Mouse (Mus musculus) embryonic facial prominence, embryonic 13.5 days (tissue): ENCODE data around the gene Tet1. TPM values are rescaled to one million over a fixed set of nuclear protein-coding genes. Genes with fewer than 3 reads are reported as not detected.
A peak's percentile ranks its signal among the peaks of the same experiment; 100 is the strongest.

Experiments
- ATAC-seq: fragments of 200-750 bp; cut with Nextera tagmentation; 2 replicates; pipeline ENCODE4 v1.8.0; 2017; ENCODE audit warnings: low read depth; ENCODE audit not compliant: insufficient number of reproducible peaks, insufficient read depth, low FRiP score, low TSS enrichment
- H3K27ac ChIP-seq: fragments of 300-500 bp; sonication (generic); 2 replicates; pipeline ENCODE4 v1.5.1; 2015; ENCODE audit warnings: moderate library complexity, mild to moderate bottlenecking, inconsistent platforms
- H3K27me3 ChIP-seq: fragments of 300-500 bp; sonication (generic); 2 replicates; pipeline ENCODE4 v1.6.1; 2015; ENCODE audit warnings: mild to moderate bottlenecking, inconsistent platforms
- H3K36me3 ChIP-seq: fragments of 300-500 bp; sonication (generic); 2 replicates; pipeline ENCODE4 v1.6.1; 2015; ENCODE audit warnings: mild to moderate bottlenecking, inconsistent platforms
- H3K4me1 ChIP-seq: fragments of 300-500 bp; sonication (generic); 2 replicates; pipeline ENCODE4 v1.6.1; 2015; ENCODE audit warnings: inconsistent platforms
- H3K4me2 ChIP-seq: fragments of 300-500 bp; sonication (generic); 2 replicates; pipeline ENCODE4 v1.6.1; 2015; ENCODE audit warnings: moderate library complexity, mild to moderate bottlenecking, inconsistent platforms
- H3K4me3 ChIP-seq: fragments of 300-500 bp; sonication (generic); 2 replicates; pipeline ENCODE4 v1.5.1; 2015; ENCODE audit warnings: mild to moderate bottlenecking, inconsistent platforms
- H3K9ac ChIP-seq: fragments of 300-500 bp; sonication (generic); 2 replicates; pipeline ENCODE4 v1.6.1; 2015; ENCODE audit warnings: mild to moderate bottlenecking, inconsistent platforms
- H3K9me3 ChIP-seq: fragments of 300-500 bp; sonication (generic); 2 replicates; pipeline ENCODE4 v1.6.1; 2016; ENCODE audit warnings: inconsistent platforms
- WGBS: fragments of 180-500 bp; shearing (Covaris S2); methylation state at CpG from one replicate; pipeline ENCODE4 v1.1.7; 2015; ENCODE audit warnings: mixed read lengths; 5-methylcytosine and 5-hydroxymethylcytosine counted together
- polyA plus RNA-seq: library from polyadenylated mRNA; unstranded; fragments of >200 nt; fragmentation: Nextera tagmentation; extraction: Ambion mirVana; gene quantifications from 2 replicates; pipeline ENCODE4 v1.2.1, GENCODE M21; 2015

Tet1 gene
- polyA plus RNA-seq, 1 experiment from 2014 or later: 30.4 TPM

DNA sequence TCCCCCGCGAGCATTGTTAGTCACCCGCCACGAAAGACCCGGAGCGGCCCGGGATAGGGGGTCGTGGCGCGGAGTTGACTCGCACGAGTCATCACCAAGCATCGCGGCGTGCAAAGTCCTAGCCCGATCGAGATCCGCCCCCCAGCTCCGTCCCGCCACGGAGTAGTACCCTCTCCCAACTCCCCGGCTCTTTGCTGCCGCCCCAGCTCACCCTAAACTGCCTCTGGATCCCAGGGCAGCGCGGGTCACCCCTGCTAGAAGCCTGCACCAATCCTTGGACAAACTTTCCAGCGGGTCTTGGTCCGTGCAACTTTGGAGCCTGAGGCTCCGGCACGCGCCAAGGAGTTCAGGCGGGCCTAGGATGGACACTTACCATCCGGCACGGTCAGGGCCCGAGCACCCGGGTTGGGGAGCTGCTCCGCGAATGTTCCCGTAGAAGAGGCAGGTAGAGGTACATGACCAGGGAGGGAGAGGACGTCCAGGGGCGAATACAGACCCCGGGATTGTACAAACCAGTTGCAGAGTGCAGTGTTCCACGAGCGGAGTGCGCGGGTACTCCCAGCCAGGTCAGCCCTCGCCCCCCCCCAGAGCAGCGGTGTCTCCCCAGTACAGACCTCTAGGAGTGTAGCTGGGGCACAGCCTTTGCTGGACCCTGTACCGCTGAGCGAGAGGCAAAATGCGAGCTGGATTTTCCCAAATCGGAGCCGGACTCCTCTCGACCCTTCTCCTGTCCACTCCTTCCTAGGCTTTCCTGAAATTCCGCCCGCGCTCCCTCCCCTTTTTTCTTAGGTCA, 21.8 kb downstream of the Tet1 start:
- no peaks in the 10 kb centered on the region; the same call in none of the 2 replicates for H3K4me1 ChIP-seq
- peak; percentile 79 for ATAC-seq
- H3K27me3 ChIP-seq: 0 out of 2 replicates have a peak, but pooled peaks cover 5% of the 10 kb centered on the region
- under 1% methylated on average over 56 of the region's 56 CpGs for WGBS
- peak overlapping the region; percentile 74 for H3K9ac ChIP-seq
- H3K4me3 ChIP-seq: peak overlapping the region; percentile 62
- H3K4me2 ChIP-seq: peak overlapping the region; percentile 86
- H3K36me3 ChIP-seq: no peaks in the 10 kb centered on the region
- H3K9me3 ChIP-seq: no peaks in the 10 kb centered on the region
- H3K27ac ChIP-seq: peak overlapping the region; percentile 55

DNA sequence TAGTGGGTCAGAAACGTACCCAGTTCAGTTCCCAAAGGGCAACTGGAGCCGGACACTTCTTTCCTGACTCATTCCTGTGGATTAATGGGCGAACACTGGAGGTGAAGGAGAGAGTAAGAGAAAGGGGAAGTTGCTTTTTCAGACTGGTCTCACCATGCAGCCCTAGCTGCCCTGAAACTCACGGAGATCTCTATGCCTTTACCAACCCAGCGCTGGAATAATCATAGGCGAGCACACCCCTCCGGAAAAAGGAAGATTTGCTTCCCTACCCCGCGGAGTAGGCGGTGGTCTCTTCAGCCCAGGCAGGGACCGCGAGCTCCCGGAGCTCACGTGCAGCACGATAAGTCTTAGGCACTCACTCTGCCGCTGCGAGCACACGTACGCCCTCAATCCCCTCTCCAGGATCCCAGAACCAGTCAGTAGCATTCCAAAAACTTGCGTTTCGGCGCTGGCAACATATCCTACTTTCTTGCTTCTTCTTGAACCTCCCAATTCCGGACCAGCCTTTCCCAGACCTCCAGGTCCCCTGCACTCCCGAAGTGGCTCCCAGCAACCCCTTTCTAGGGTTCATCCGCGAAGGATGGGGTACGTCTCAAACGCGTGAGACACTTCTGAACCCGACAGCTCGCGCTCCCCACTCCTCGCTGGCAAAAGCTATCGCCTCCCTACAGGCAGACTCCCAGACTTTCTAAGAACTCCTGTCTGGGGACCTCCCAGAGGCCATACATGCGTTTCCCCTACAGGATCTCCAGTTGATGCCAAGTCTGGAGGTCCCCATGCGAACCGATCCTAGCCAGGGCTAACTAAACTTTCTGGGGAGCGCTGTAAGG, 22.6 kb downstream of the Tet1 start:
- Histone ChIP-seq H3K9me3 (no peaks in the 10 kb centered on the region), H3K4me3 (peak overlapping the region; percentile 62), H3K9ac (peak overlapping the region; percentile 74), H3K4me2 (peak overlapping the region; percentile 86), H3K4me1 (no peaks in the 10 kb centered on the region; the same call in none of the 2 replicates), H3K27me3 (0 out of 2 replicates have a peak, but pooled peaks cover 5% of the 10 kb centered on the region), H3K27ac (peak overlapping the region; percentile 55), H3K36me3 (no peaks in the 10 kb centered on the region)
- ATAC-seq: peak; percentile 27; the same call in 1 of the 2 replicates
- under 1% methylated on average over 38 of the region's 38 CpGs for WGBS

DNA sequence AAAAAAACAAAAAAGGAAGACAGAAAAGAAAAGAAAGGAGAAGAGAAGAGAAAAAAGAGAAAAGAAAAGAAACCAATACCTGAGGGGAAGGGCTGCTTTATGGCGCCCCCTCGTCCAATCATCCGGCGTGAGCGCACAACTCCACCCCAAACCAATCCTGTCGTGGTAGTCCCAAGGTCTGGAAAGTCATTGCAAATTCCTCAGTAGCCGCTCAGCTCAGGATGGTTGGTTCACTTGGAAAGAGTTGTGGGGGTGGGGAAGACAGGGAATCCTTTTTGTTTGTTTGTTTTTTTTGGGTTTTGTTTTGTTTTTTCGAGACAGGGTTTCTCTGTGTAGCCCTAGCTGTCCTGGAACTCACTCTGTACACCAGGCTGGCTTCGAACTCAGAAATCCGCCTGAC, 23.3 kb downstream of the Tet1 start:
- no peak for ATAC-seq
- WGBS: 26% methylated on average over 10 of the region's 10 CpGs

DNA sequence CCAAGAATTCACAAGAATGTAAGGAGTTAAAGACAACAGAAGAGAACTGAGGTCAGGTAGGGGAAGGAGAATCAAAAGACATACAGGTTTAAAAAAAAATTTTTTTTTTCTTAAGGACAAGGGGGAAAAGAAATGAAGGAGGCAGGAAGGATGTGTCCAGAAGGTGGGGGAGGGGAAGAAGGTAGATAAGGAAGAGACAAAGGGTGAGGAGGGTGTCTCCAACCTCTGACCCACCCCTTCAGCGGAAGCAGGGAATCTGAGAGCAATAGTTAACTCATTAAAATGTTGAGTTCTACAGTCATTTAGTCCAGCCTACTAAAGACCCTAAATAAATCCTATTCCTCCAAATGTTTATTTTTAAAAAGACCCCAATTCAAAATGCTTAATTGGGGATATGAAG, 24.3 kb downstream of the Tet1 start:
- Histone ChIP-seq H3K9me3 (no peaks in the 10 kb centered on the region), H3K27ac (no peak overlapping the region), H3K4me3 (no peak overlapping the region), H3K9ac (no peak overlapping the region), H3K4me1 (no peaks in the 10 kb centered on the region; the same call in none of the 2 replicates), H3K27me3 (0 out of 2 replicates have a peak, but pooled peaks cover 5% of the 10 kb centered on the region), H3K4me2 (no peak overlapping the region), H3K36me3 (peaks cover 4% of the 10 kb centered on the region)
- WGBS: 53% methylated on average over 1 of the region's 1 CpGs
- ATAC-seq: no peak

More for the DNA sequence above, 23.3 kb downstream of the Tet1 start:
- no peak overlapping the region for H3K27ac ChIP-seq
- no peaks in the 10 kb centered on the region for H3K36me3 ChIP-seq
- H3K9me3 ChIP-seq: no peaks in the 10 kb centered on the region
- 0 out of 2 replicates have a peak, but pooled peaks cover 5% of the 10 kb centered on the region for H3K27me3 ChIP-seq
- no peaks in the 10 kb centered on the region; the same call in none of the 2 replicates for H3K4me1 ChIP-seq
- H3K9ac ChIP-seq: no peak overlapping the region
- H3K4me3 ChIP-seq: peak overlapping the region; percentile 62
- peak overlapping the region; percentile 86 for H3K4me2 ChIP-seq

DNA sequence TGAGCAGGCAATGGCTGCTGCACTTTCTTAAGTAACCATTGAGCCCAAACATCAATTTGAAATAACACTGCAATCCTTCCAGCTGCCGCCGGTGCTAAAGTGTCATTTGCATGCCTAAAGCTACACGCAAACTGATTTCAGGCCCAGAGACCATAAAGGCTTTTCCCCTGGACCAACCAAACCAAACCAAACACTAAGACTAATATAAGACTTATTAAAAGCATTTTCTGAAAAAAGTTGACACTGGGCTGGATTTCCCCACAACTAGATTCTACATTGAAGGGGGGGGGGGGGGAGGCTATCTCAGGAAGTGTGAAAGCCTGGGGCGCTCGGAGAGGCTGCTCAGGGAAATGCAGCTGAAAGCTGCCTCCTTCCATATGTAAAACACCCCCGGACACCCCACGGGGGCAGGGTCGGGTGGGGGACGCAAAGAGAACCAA, 24.8 kb downstream of the Tet1 start:
- WGBS: 15% methylated on average over 9 of the region's 9 CpGs
- Histone ChIP-seq H3K27ac (no peak overlapping the region), H3K36me3 (peaks cover 10% of the 10 kb centered on the region), H3K4me1 (no peaks in the 10 kb centered on the region; the same call in none of the 2 replicates), H3K27me3 (0 out of 2 replicates have a peak, but pooled peaks cover 5% of the 10 kb centered on the region), H3K4me3 (no peak overlapping the region), H3K4me2 (no peak overlapping the region), H3K9ac (no peak overlapping the region), H3K9me3 (no peaks in the 10 kb centered on the region)
- no peak for ATAC-seq

DNA sequence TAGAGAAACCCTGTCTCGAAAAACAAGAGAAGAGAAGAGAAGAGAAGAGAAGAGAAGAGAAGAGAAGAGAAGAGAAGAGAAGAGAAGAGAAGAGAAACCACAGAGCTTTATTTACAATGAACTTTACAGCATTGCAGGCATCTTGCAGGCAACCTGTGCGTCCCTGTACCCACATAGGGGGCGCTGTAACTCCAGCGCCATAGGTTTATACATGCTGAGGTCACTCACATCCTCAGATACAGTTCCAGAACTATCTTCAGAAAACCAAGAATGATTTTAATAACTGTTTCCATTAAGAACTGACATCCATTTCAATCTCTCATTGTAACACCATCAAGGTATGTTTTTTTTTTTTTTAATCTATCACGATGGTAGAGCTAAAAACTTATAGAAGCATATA, 27.6 kb downstream of the Tet1 start:
- H3K4me3 ChIP-seq: no peak overlapping the region
- H3K27ac ChIP-seq: no peak overlapping the region
- no peaks in the 10 kb centered on the region for H3K9me3 ChIP-seq
- H3K27me3 ChIP-seq: 0 out of 2 replicates have a peak, but pooled peaks cover 5% of the 10 kb centered on the region
- H3K9ac ChIP-seq: no peak overlapping the region
- H3K4me2 ChIP-seq: no peak overlapping the region
- 54% methylated on average over 5 of the region's 5 CpGs for WGBS
- H3K36me3 ChIP-seq: peaks cover 28% of the 10 kb centered on the region
- no peaks in the 10 kb centered on the region; the same call in none of the 2 replicates for H3K4me1 ChIP-seq
- ATAC-seq: no peak

DNA sequence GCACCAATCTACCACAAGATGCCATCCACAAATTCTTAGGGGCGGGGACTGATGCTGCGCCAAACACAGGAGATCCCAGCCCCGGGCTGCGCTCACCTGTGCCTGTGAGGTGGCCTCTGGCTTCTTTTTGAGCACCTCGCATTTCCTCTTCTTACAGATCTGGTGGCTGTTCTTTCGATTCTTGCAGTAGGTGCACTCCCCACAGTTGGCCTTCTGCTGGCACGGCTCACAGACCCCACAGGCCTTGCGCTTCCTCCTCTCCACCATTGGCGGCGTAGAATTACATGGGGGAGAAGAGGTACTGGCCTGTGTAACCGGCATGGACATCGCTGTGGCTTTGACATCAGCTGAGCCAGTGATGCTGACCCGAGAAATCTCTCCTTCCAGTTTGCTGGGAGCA, 30.7 kb downstream of the Tet1 start:
- Histone ChIP-seq H3K9ac (no peak overlapping the region), H3K27me3 (no peaks in the 10 kb centered on the region), H3K9me3 (no peaks in the 10 kb centered on the region), H3K4me3 (no peak overlapping the region), H3K27ac (no peak overlapping the region), H3K4me2 (no peak overlapping the region), H3K4me1 (no peaks in the 10 kb centered on the region), H3K36me3 (peaks cover 30% of the 10 kb centered on the region)
- no peak for ATAC-seq
- 84% methylated on average over 13 of the region's 13 CpGs for WGBS

DNA sequence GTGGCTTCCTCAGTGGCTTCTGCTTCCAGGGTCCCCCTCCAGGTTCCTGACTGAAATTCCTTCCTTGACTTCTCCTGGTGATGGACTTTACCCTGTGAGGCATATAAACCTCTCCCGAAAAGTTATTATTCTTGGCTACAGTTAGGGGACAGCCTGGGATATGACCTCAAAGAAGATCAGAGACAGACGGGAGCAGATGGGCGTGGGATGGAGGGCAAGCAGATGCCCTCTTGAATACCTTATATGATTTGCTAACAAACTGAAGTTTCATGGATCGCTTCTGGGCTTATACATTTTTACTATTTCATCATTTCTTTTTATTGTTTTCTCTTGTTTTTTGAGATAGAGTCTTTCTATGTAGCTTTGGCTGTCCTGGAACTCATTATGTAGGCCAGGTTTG, 33.2 kb downstream of the Tet1 start:
- Histone ChIP-seq H3K4me1 (no peaks in the 10 kb centered on the region), H3K4me3 (no peak overlapping the region), H3K4me2 (no peak overlapping the region), H3K27ac (no peak overlapping the region), H3K9me3 (no peaks in the 10 kb centered on the region), H3K36me3 (peaks cover 30% of the 10 kb centered on the region), H3K27me3 (no peaks in the 10 kb centered on the region), H3K9ac (no peak overlapping the region)
- WGBS: 89% methylated on average over 4 of the region's 4 CpGs
- ATAC-seq: no peak

DNA sequence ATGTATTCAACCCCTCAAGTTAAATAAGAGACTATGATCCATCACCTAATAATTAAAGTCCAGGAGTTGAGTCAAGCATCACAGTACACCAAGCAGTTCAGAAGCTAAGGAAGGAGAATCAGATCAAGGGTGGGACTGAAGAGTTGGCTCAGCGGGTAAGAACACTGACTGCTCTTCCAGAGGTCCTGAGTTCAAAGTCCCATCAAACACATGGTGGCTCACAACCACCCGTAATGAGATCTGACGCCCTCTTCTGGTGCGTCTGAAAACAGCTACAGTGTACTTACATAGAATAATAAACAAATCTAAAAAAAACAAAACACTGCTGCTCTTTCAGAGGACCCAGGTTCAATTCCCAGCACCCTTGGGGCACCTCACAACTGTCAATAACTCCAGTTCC, 34.0 kb downstream of the Tet1 start:
- 73% methylated on average over 4 of the region's 4 CpGs for WGBS
- peaks cover 29% of the 10 kb centered on the region for H3K36me3 ChIP-seq
- no peaks in the 10 kb centered on the region for H3K9me3 ChIP-seq
- H3K4me2 ChIP-seq: no peak overlapping the region
- no peak for ATAC-seq
- no peak overlapping the region for H3K4me3 ChIP-seq
- no peaks in the 10 kb centered on the region for H3K27me3 ChIP-seq
- H3K4me1 ChIP-seq: no peaks in the 10 kb centered on the region
- H3K27ac ChIP-seq: no peak overlapping the region
- H3K9ac ChIP-seq: no peak overlapping the region

DNA sequence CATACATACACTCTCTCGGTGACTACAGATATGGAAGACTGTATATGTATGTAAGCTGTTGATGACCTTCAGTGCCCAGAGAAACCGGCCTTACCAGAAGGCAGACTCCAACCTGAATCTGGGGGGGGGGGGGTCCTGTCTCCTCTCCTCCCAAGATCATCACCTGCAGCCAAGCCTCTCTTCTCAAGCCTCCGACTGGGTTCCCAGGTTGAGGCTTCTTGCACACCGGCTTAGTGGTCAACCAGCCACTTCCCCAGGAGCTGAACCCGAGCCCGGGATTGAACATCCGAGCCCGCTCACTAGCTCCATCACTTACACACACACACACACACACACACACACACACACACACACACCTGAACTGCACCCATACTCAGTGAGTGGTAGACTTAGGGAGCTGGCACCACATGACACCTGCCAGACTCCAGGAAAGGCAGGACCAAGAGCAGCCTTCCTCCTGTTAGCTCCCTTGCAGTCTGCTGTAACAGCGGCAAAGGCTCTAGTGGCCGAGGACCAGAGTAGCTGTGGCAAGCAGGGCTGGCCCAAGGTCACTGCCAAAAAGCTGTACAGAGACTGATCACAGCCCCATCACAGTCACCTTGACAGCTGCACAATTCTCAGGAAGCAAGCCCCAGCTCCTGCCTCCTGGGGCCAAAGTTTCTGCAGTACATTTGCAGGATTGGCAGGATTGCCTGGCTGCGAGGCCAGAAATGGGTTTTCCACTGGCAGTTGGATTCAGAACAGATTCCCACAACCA, 42.6 kb downstream of the Tet1 start:
- Histone ChIP-seq H3K4me1 (peaks cover 25% of the 10 kb centered on the region), H3K27me3 (no peaks in the 10 kb centered on the region), H3K9me3 (peaks cover 3% of the 10 kb centered on the region; the same call in 1 of the 2 replicates), H3K36me3 (peaks cover 3% of the 10 kb centered on the region; the same call in 1 of the 2 replicates), H3K4me3 (peak overlapping the region; percentile 54), H3K27ac (peak overlapping the region; percentile 94), H3K9ac (peak overlapping the region; percentile 79), H3K4me2 (peak overlapping the region; percentile 85)
- WGBS: 21% methylated on average over 11 of the region's 11 CpGs
- no peak for ATAC-seq
